Mouse (Mus musculus): Measurements from ENCODE around the gene Smim17. TPM values are rescaled to one million over a fixed set of nuclear protein-coding genes. Genes with fewer than 3 reads are reported as not detected.
"Not testable (repeated sequence)": the region's sequence is repeated elsewhere in the genome, so short reads cannot be mapped to it uniquely, and the experiment has no call there.

Smim17 gene
- total RNA-seq, 2 experiments from 2014 or later = not detected

DNA sequence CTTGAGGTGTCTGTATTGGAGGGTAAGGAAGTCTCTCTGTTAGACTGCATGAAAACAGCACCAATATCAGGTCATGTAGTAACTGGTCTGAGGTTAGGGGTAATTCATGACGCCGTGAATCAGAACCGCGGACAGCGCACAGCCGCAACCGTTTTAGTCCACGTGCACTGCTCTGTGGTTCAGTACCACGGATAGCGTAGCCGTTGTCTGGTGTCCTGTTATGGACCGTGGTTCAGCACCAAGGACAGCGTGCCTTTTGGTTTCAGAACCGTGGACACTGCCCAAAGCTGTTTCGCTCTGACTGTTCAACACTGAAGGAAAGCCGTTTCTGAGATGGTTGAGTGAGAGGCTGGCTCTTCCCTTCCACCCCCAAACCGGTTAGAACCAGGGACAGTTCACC lies 11.5 kb downstream of the Smim17 start, which contains the start of gene Gm20715:
Gene Gm20715 (plus strand): TSS at position 235 of the 400 bp plus-strand sequence.
- no peak for ATAC-seq (replicated peaks; ENCODE audit: low FRiP score, poor library complexity, severe bottlenecking)

DNA sequence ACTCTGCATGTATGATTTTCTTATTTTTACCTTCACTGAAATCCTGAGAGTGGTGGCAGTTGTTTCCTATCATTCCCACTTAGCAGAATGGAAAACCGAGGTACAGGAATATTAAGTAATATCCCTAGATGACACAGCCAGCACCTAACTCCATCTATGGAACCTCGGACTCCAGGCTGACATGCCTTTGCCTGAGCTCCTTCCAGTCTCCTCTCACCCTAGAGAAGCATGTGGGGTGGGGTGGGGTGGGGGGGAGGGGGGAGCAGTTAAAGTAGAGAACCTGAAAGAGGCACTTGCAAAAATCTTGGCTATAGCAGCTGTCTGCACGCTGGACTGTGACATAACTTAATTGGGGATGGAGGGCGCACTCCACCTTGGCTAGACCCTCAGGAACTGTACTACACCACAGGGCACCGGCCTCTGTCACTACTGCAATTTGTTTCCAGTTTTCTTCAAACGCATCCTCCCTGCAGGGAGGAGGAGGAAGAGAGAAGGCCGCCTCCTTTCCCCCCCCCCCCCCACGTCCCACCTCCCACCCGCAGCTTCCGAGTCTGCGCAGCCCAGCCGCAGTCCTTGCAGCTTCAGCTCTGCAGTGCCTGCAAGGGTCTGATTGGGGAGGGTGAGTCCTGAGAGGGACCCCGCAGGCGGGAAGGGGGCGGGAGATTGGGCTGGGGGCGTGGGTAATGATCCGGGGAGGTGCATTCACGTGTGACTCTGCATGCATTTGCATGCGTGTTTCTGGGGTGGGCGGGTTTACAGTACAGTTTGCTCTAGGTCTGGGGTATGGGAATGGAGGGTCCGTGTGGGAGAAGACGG lies 16.3 kb downstream of the Smim17 start:
- no peak for ATAC-seq (replicated peaks; ENCODE audit: low FRiP score, poor library complexity, severe bottlenecking)

DNA sequence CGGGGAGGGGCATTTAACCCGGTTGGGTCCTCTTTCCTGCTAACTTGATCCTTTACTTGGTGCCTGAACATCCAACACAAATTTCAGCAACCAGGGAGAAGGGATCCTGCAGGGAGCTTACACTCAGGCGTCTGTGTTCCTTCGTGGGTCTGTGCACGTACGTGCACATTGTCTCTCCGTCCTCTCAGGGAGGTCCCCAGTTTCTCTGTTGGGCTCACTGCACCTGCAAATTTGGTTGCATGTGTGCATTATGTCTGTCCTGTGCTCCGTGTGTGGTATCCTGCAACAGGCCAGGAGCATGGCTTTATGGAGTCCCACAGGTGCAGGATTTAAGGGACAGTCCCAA lies 16.9 kb downstream of the Smim17 start:
- ATAC-seq (replicated peaks; ENCODE audit: low FRiP score, poor library complexity, severe bottlenecking) = no peak

DNA sequence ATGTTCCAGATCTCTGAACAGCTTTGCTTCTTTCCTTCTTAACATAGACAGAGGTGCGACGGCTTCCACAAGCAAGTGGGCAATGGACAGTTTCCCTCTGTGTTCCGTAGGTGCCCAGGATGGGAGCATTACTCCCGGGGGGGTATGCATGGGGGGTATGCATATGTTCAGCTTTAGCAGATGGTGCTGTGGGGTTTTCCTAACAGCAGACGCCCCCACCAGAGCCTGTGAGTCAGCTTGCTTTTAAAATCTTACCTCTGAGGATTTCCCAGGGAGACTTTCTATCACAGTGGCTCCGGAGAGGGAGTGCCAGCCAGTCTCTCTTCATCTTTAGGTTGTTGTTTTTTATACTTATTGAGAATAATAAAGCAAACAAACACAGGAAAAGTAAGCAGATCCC lies 21.4 kb downstream of the Smim17 start:
- no peak for ATAC-seq (replicated peaks; ENCODE audit: low FRiP score, poor library complexity, severe bottlenecking)

DNA sequence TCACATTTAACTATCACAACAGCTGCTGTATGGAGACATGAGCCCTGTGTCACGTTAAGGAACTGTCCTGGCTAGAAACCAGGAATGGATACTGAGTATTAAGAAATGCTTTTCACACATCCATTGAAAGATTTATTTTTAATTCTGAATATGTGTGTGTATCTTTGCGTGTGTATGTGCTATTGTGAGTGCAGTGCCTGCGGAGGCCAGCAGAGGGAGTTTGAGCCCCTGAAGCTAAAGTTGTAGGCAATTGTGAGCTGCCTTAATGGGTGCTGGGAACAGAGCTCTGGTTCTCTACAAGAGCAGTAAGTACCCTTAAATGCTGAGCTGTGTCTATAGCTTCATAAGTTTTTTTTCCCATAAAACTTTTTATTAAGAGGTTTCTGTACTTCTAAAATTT lies 30.9 kb downstream of the Smim17 start:
- no peak for ATAC-seq (replicated peaks; ENCODE audit: low FRiP score, poor library complexity, severe bottlenecking)

DNA sequence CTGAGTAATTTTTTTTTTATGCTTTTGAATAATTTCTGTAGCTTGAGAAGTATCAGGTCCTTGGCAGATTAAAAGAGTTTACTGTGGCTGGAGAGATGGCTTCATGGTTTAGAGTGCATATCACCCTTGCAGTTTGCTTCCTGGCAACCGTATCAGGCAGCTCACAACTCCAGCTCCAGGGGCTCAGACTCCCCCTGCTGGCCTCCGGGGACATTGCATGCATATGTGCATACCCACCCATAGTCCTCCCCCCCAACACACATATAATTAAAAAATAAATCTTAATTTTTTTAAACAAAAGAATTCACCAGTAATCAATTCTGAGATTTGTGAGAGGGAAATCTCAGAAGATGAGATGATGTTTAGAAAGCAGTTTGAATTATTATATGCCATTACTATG lies 31.8 kb downstream of the Smim17 start:
- no peak for ATAC-seq (replicated peaks; ENCODE audit: low FRiP score, poor library complexity, severe bottlenecking)

DNA sequence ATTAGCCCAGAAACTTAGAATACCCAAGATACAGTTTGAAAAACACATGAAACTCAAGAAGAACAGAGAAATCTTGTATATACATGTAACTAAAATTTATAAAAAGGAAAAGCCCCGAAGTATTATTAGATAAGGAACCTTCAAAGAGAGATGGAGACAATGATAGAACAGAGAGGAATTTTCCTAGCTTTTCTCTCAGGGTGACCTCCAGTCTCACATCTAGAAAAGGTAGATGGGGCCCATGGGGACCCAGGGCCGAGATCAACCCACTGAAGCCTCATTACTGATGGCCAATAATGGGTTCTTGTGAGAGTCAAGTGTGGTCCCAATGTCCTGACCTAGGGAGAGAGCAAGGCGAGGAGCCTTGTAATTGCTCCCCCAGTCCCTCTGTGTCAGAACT lies 39.9 kb downstream of the Smim17 start, which contains the start of gene Olfr1344:
Gene Olfr1344 (plus strand): TSS at position 301 of the 400 bp plus-strand sequence.
- ATAC-seq (replicated peaks; ENCODE audit: low FRiP score, poor library complexity, severe bottlenecking) = no peak

DNA sequence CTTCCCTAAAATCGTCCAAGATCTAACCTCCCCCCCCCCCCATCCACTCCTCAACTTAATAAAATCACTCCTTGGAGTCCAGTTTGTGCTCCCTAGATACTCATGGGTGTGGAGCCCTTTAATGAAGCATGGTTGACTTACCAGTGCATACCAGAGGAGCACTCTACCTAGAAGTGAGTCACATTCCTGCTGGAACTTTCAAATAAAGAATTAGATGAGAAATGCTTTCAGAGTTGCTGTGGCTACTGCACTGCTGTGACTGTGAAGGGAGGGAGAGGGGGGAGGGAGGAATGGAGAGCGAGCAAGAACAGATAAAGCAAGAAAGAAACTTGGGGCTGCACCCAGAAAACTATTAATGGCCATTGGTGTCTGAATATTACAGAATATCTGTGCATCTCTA lies 42.7 kb downstream of the Smim17 start:
- ATAC-seq (replicated peaks; ENCODE audit: low FRiP score, poor library complexity, severe bottlenecking) = no peak

DNA sequence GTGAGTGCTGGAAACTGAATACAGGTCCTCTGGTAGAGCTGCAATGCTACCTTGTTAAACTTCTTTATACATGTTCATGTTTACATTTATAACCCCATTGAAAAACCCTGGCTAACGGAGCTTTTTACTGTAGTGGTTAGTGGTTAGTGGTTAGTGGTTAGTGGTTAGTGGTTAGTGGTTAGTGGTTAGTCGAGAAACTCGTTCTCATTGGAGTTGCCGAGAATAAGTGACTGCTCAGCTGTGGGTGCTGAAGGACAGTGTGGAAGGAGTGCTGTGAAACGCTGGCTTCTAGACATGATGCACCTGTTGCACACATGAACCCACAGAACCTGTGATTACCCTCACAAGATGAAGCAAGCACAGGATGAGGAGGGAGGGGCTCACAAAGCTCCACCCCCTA lies 49.3 kb downstream of the Smim17 start:
- no peak for ATAC-seq (replicated peaks; ENCODE audit: low FRiP score, poor library complexity, severe bottlenecking)

DNA sequence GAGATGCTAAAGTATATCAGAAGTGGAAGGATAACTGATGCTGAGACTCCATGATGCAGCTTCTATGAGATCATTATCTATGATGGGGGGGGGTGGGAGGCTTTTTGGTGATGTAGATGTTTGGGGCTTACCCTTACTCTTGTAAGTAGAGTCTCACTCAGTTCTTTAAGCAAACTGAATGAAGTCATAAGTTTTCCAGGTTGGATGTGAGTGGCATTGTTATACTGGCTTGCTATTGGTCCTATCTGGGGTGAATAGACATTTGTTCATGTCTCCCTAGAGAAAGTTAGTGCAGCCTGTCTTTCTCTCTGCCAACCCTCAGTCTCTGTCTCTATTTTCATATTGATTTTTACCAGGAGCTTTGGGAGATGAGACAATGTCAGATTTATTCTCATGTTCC lies 57.4 kb downstream of the Smim17 start, which contains the start of gene Olfr1336:
Gene Olfr1336 (plus strand): TSS at position 301 of the 400 bp plus-strand sequence.
- no peak for ATAC-seq (replicated peaks; ENCODE audit: low FRiP score, poor library complexity, severe bottlenecking)

DNA sequence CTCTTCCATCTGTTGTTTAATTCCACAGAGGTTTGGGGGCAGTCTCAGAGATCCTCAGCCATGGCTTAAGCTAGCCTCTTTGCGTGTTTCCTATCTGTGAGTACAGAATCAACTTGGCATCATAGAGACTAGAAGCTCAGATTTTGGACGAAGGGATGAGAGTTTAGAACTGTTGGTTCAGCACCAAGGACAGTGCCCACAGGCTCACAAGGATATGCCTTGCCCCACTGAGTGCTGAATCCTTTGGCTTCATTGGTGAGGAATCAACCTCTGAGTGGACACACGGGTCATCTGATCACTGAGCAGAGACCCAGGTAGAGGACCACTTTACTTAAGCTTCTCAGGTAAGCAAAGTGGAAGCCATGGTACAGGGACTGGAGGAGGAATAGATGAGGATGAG lies 57.9 kb downstream of the Smim17 start:
- no peak for ATAC-seq (replicated peaks; ENCODE audit: low FRiP score, poor library complexity, severe bottlenecking)

DNA sequence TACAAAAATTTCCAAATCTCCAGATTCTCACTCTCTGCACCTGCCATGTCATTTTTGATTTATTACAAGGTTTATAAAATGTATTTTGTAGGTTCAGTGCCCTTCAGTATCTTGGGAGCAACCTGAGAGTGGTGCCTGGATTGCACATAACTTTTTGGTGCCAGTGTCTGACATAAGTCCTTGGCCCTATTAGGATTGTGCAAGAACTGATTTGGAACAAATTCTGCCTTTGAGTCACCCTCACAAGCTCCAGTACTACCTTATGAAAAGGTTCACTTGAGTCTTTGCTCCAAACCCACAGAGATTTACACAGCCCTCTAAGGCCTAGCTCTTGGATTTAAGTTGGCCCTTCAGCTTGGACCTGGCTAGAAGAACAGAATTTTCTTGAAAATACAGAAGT lies 68.4 kb downstream of the Smim17 start, which contains the start of gene Olfr1346:
Gene Olfr1346 (plus strand): TSS at position 151 of the 400 bp plus-strand sequence.
- ATAC-seq (replicated peaks; ENCODE audit: low FRiP score, poor library complexity, severe bottlenecking) = no peak

DNA sequence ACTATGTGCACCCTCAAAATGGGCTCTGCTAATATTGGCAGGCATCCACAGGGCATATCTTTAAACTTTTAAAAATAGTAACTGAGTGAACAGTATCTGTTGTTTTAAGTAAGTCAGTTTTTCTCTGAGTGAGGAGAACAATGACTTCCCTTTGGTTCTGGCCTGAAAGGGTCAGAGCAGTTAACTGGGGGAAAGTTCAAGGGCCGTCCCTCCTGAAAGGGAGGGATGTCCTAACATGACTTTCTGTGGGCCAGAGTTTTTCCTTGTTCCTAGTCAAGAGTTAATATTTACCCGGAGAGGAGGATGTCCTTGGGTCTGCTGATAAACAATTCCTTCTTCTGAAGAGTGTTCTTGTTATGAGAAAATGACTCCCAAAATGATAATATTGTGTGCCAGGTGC lies 79.1 kb downstream of the Smim17 start:
- not testable (repeated sequence) for ATAC-seq (replicated peaks; ENCODE audit: low FRiP score, poor library complexity, severe bottlenecking)

Other genes with a start within 250 kb of the Smim17 start
- 1.5 and 8.4 TPM in 2 replicates for gene Zfp787, start 242.7 kb upstream of the Smim17 start, total RNA-seq (2015; ENCODE audit: low replicate concordance)
- 5.2 and 10.3 TPM in 2 replicates for gene Zfp787, start 242.7 kb upstream of the Smim17 start, total RNA-seq (2017; ENCODE audit: low replicate concordance)
- gene Zfp444, start 226.5 kb upstream of the Smim17 start, total RNA-seq (2015; ENCODE audit: low replicate concordance) = 0.77 and 1.5 TPM in 2 replicates
- gene Zfp444, start 226.5 kb upstream of the Smim17 start, total RNA-seq (2017; ENCODE audit: low replicate concordance) = 1.3 and 5.7 TPM in 2 replicates
- gene Galp, start 201.6 kb upstream of the Smim17 start, total RNA-seq (2015; ENCODE audit: low replicate concordance) = not detected in 2 replicates
- gene Galp, start 201.6 kb upstream of the Smim17 start, total RNA-seq (2017; ENCODE audit: low replicate concordance) = not detected in 2 replicates
- not detected in 2 replicates for gene Zscan5b, start 176.4 kb upstream of the Smim17 start, total RNA-seq (2015; ENCODE audit: low replicate concordance)
- gene Zscan5b, start 176.4 kb upstream of the Smim17 start, total RNA-seq (2017; ENCODE audit: low replicate concordance) = not detected in 2 replicates
- gene Epp13, start 146.0 kb upstream of the Smim17 start, total RNA-seq (2015; ENCODE audit: low replicate concordance) = not detected in 2 replicates
- gene Epp13, start 146.0 kb upstream of the Smim17 start, total RNA-seq (2017; ENCODE audit: low replicate concordance) = not detected in 2 replicates
- not detected in 2 replicates for gene Zfp667, start 112.1 kb upstream of the Smim17 start, total RNA-seq (2015; ENCODE audit: low replicate concordance)
- gene Zfp667, start 112.1 kb upstream of the Smim17 start, total RNA-seq (2017; ENCODE audit: low replicate concordance) = 0.09 and 0.84 TPM in 2 replicates
- not detected in 2 replicates for gene Zfp583, start 67.4 kb upstream of the Smim17 start, total RNA-seq (2015; ENCODE audit: low replicate concordance)
- gene Zfp583, start 67.4 kb upstream of the Smim17 start, total RNA-seq (2017; ENCODE audit: low replicate concordance) = not detected in 2 replicates
- gene Gm3854, start 55.0 kb upstream of the Smim17 start, total RNA-seq (2015; ENCODE audit: low replicate concordance) = not detected in 2 replicates
- not detected in 2 replicates for gene Gm3854, start 55.0 kb upstream of the Smim17 start, total RNA-seq (2017; ENCODE audit: low replicate concordance)
- gene Zfp78, start 35.4 kb upstream of the Smim17 start, total RNA-seq (2015; ENCODE audit: low replicate concordance) = not detected in 2 replicates
- gene Zfp78, start 35.4 kb upstream of the Smim17 start, total RNA-seq (2017; ENCODE audit: low replicate concordance) = 0.43 and 2.1 TPM in 2 replicates
- not detected in 2 replicates for gene Zfp28, start 15.4 kb upstream of the Smim17 start, total RNA-seq (2015; ENCODE audit: low replicate concordance)
- gene Zfp28, start 15.4 kb upstream of the Smim17 start, total RNA-seq (2017; ENCODE audit: low replicate concordance) = 9.6 TPM in 1 of 2 replicates, not detected in the other
- gene Gm20715, start 11.6 kb downstream of the Smim17 start, total RNA-seq (2015; ENCODE audit: low replicate concordance) = not detected in 2 replicates
- not detected in 2 replicates for gene Gm20715, start 11.6 kb downstream of the Smim17 start, total RNA-seq (2017; ENCODE audit: low replicate concordance)
- not detected in 2 replicates for gene Olfr1344, start 40.0 kb downstream of the Smim17 start, total RNA-seq (2015; ENCODE audit: low replicate concordance)
- gene Olfr1344, start 40.0 kb downstream of the Smim17 start, total RNA-seq (2017; ENCODE audit: low replicate concordance) = not detected in 2 replicates
- not detected in 2 replicates for gene Olfr1336, start 57.5 kb downstream of the Smim17 start, total RNA-seq (2015; ENCODE audit: low replicate concordance)
- gene Olfr1336, start 57.5 kb downstream of the Smim17 start, total RNA-seq (2017; ENCODE audit: low replicate concordance) = not detected in 2 replicates
- gene Olfr1346, start 68.4 kb downstream of the Smim17 start, total RNA-seq (2015; ENCODE audit: low replicate concordance) = not detected in 2 replicates
- gene Olfr1346, start 68.4 kb downstream of the Smim17 start, total RNA-seq (2017; ENCODE audit: low replicate concordance) = not detected in 2 replicates
- gene Olfr5, start 88.2 kb downstream of the Smim17 start, total RNA-seq (2015; ENCODE audit: low replicate concordance) = not detected in 2 replicates
- not detected in 2 replicates for gene Olfr5, start 88.2 kb downstream of the Smim17 start, total RNA-seq (2017; ENCODE audit: low replicate concordance)
- gene Olfr1347, start 101.0 kb downstream of the Smim17 start, total RNA-seq (2015; ENCODE audit: low replicate concordance) = not detected in 2 replicates
- not detected in 2 replicates for gene Olfr1347, start 101.0 kb downstream of the Smim17 start, total RNA-seq (2017; ENCODE audit: low replicate concordance)
- not detected in 2 replicates for gene Olfr1348, start 110.0 kb downstream of the Smim17 start, total RNA-seq (2015; ENCODE audit: low replicate concordance)
- not detected in 2 replicates for gene Olfr1348, start 110.0 kb downstream of the Smim17 start, total RNA-seq (2017; ENCODE audit: low replicate concordance)
- gene Olfr1349, start 124.2 kb downstream of the Smim17 start, total RNA-seq (2015; ENCODE audit: low replicate concordance) = not detected in 2 replicates
- gene Olfr1349, start 124.2 kb downstream of the Smim17 start, total RNA-seq (2017; ENCODE audit: low replicate concordance) = not detected in 2 replicates
- gene Olfr1350, start 166.1 kb downstream of the Smim17 start, total RNA-seq (2015; ENCODE audit: low replicate concordance) = not detected in 2 replicates
- gene Olfr1350, start 166.1 kb downstream of the Smim17 start, total RNA-seq (2017; ENCODE audit: low replicate concordance) = not detected in 2 replicates

Measured in erythroblast, adult 5-6 weeks (primary cell).